8 mouse cellular contexts compared by ENCODE assay signal in genomic region chr6:92940191-92941131, GRCm38 (mm10). TPM values are rescaled to one million over a fixed set of nuclear protein-coding genes. Genes with fewer than 3 reads are reported as not detected.
DNase-seq lines count a peak whose midpoint lies in the region; ATAC-seq lines count a peak whose summit lies in the region.

No protein-coding gene starts in this region.

- peak overlapping the region; percentile 50 for H3K4me3 ChIP-seq in forebrain, embryonic 16.5 days (replicated peaks; ENCODE audit: low read length)
- H3K4me3 ChIP-seq in hindbrain, embryonic 13.5 days = peak overlapping the region; percentile 54
- H3K4me3 ChIP-seq in midbrain, embryonic 12.5 days = peak overlapping the region; percentile 57

- 1% methylated on average over 37 of the region's 37 CpGs for WGBS in forebrain, embryonic 16.5 days
- 3% methylated on average over 37 of the region's 37 CpGs for WGBS in hindbrain, embryonic 13.5 days
- 1% methylated on average over 37 of the region's 37 CpGs for WGBS in midbrain, embryonic 12.5 days

- peak overlapping the region; percentile 27; the same call in 1 of the 2 replicates for H3K9ac ChIP-seq in forebrain, embryonic 16.5 days (replicated peaks; ENCODE audit: low read depth, low read length)
- H3K9ac ChIP-seq in hindbrain, embryonic 13.5 days = peak overlapping the region; percentile 43; the same call in 1 of the 2 replicates
- H3K9ac ChIP-seq in midbrain, embryonic 12.5 days (replicated peaks) = 0 out of 2 replicates have a peak overlapping the region, but pooled peaks have one; percentile 24

- intact Hi-C loops in left cerebral cortex, postnatal 25 days (cut with DNase I) = loop anchor here (2.0 to 5.0 kb wide), 2 partner anchors 154 to 507 kb away; no protein-coding TSS in a partner anchor

- H3K27ac ChIP-seq in forebrain, embryonic 16.5 days (ENCODE audit: low read length) = no peak overlapping the region
- no peak overlapping the region for H3K27ac ChIP-seq in hindbrain, embryonic 13.5 days
- H3K27ac ChIP-seq in midbrain, embryonic 12.5 days (replicated peaks) = no peak overlapping the region

- peak; percentile 29 to 46 for DNase-seq in urinary bladder, adult 18-20 months (ENCODE audit: low spot score in 2 of 2)
- DNase-seq in urinary bladder, postnatal 10 days (ENCODE audit: low spot score) = no peak
- peak; percentile 6 to 29 for DNase-seq in left cerebral cortex, postnatal 25 days (ENCODE audit: low spot score in 2 of 2)
- DNase-seq in urinary bladder, postnatal 14 days (ENCODE audit: low spot score) = peak; percentile 39
- DNase-seq in c-Kit-positive CD71-positive TER-119-positive erythroid progenitor cells, embryonic 14.5 days (ENCODE audit: low spot score) = no peak

- H3K4me1 ChIP-seq in forebrain, embryonic 16.5 days (replicated peaks; ENCODE audit: control insufficient read depth, insufficient read depth, low read length) = peaks cover 36% of the 10 kb centered on the region
- H3K4me1 ChIP-seq in hindbrain, embryonic 13.5 days (replicated peaks) = peaks cover 43% of the 10 kb centered on the region
- H3K4me1 ChIP-seq in midbrain, embryonic 12.5 days = peaks cover 36% of the 10 kb centered on the region

- peaks cover 28% of the 10 kb centered on the region for H3K27me3 ChIP-seq in forebrain, embryonic 16.5 days (replicated peaks; ENCODE audit: control insufficient read depth, insufficient read depth, low read length)
- H3K27me3 ChIP-seq in hindbrain, embryonic 13.5 days = peaks cover 74% of the 10 kb centered on the region
- peaks cover 61% of the 10 kb centered on the region for H3K27me3 ChIP-seq in midbrain, embryonic 12.5 days

- peak overlapping the region; percentile 98 for H3K4me2 ChIP-seq in forebrain, embryonic 16.5 days (ENCODE audit: low read length)
- H3K4me2 ChIP-seq in hindbrain, embryonic 13.5 days = peak overlapping the region; percentile 95
- H3K4me2 ChIP-seq in midbrain, embryonic 12.5 days (replicated peaks) = peak overlapping the region; percentile 96

- no peaks in the 10 kb centered on the region for H3K9me3 ChIP-seq in forebrain, embryonic 16.5 days (ENCODE audit: control insufficient read depth, low read length)
- no peaks in the 10 kb centered on the region for H3K9me3 ChIP-seq in hindbrain, embryonic 13.5 days
- no peaks in the 10 kb centered on the region for H3K9me3 ChIP-seq in midbrain, embryonic 12.5 days

- no peaks in the 10 kb centered on the region for H3K36me3 ChIP-seq in forebrain, embryonic 16.5 days (ENCODE audit: control insufficient read depth, insufficient read depth)
- no peaks in the 10 kb centered on the region for H3K36me3 ChIP-seq in hindbrain, embryonic 13.5 days
- H3K36me3 ChIP-seq in midbrain, embryonic 12.5 days = no peaks in the 10 kb centered on the region

- peak; percentile 12 for ATAC-seq in forebrain, embryonic 16.5 days
- ATAC-seq in hindbrain, embryonic 13.5 days (ENCODE audit: low FRiP score) = no peak
- ATAC-seq in midbrain, embryonic 12.5 days (ENCODE audit: low FRiP score, low read depth) = peak; percentile 27; the same call in 1 of the 2 replicates

RNA-seq across cellular contexts. Expression of gene Adamts9, which starts 2.8 kb away (rescaled TPM):
- polyA plus RNA-seq in forebrain, embryonic 16.5 days (2015; fragmentation: Nextera tagmentation; extraction: Ambion mirVana) = 1.1 and 1.3 TPM in 2 replicates
- polyA plus RNA-seq in hindbrain, embryonic 13.5 days (2015; fragmentation: Nextera tagmentation; extraction: Ambion mirVana) = 1.7 TPM in 2 replicates
- 1 to 10 TPM; 2.9 to 3.0 TPM for total RNA-seq in left cerebral cortex, postnatal 25 days (2021)
- polyA plus RNA-seq in midbrain, embryonic 12.5 days (2016; fragmentation: Nextera tagmentation; extraction: Ambion mirVana) = 1.1 and 1.7 TPM in 2 replicates

Comparison
In these comparisons a context has a peak if more than half of its experiments do, and no peak if none do; other contexts are left out.
1. DNase-seq: peak in urinary bladder, adult 18-20 months (2 of 2), left cerebral cortex, postnatal 25 days (2 of 2) and urinary bladder, postnatal 14 days (single experiment); none in urinary bladder, postnatal 10 days (single experiment) and c-Kit-positive CD71-positive TER-119-positive erythroid progenitor cells, embryonic 14.5 days (single experiment).
2. Peak in every context shown above with its lines, with median percentiles within 50 percentile points of each other: H3K4me2 ChIP-seq, H3K4me3 ChIP-seq and H3K9ac ChIP-seq.